Mouse (Mus musculus) brain, embryonic 18.5 days (tissue): ENCODE measurements at regions not wholly inside any gene's neighbourhood (a gene's known extent, or its start where the extent isn't known, plus 50 kb on each side); places are given as distances from the start of the nearest gene placed in this dataset.

Source experiments
- DNase-seq: peaks from one replicate; pipeline ENCODE4 v3.0.0-alpha.2; 2012; ENCODE audit warnings: low read depth, low spot score

- no peak for DNase-seq
Measured at GRCm38 (mm10) chr1:179906115-179906514, 54.2 kb upstream of the Cdc42bpa start.

GRCm38 (mm10) chr1:179892711-179893110 is 67.6 kb upstream of the Cdc42bpa start:
- no peak for DNase-seq

GRCm38 (mm10) chr1:179887921-179888320 is 72.4 kb upstream of the Cdc42bpa start:
- no peak for DNase-seq

GRCm38 (mm10) chr1:179881222-179881621 is 77.7 kb upstream of the Ahctf1 start:
- no peak for DNase-seq

GRCm38 (mm10) chr1:179877893-179878292 is 74.4 kb upstream of the Ahctf1 start:
- no peak for DNase-seq

- DNase-seq: no peak
Measured at GRCm38 (mm10) chr1:179873772-179874555, 70.5 kb upstream of the Ahctf1 start.

- no peak for DNase-seq
Measured at GRCm38 (mm10) chr1:179871961-179872360, 68.5 kb upstream of the Ahctf1 start.

- no peak for DNase-seq
Measured at GRCm38 (mm10) chr1:179868656-179869055, 65.2 kb upstream of the Ahctf1 start.

- no peak for DNase-seq
Measured at GRCm38 (mm10) chr1:179867493-179867892, 64.0 kb upstream of the Ahctf1 start.

- no peak for DNase-seq
Measured at GRCm38 (mm10) chr1:179866056-179866772, 62.7 kb upstream of the Ahctf1 start.

- DNase-seq: no peak
Measured at GRCm38 (mm10) chr1:179865561-179865960, 62.1 kb upstream of the Ahctf1 start.

- no peak for DNase-seq
Measured at GRCm38 (mm10) chr1:179864537-179865226, 61.2 kb upstream of the Ahctf1 start.

- DNase-seq: no peak
Measured at GRCm38 (mm10) chr1:179863420-179863819, 59.9 kb upstream of the Ahctf1 start.

- no peak for DNase-seq
Measured at GRCm38 (mm10) chr1:179862941-179863340, 59.5 kb upstream of the Ahctf1 start.

GRCm38 (mm10) chr1:179861776-179862175 is 58.3 kb upstream of the Ahctf1 start:
- DNase-seq: no peak

- DNase-seq: no peak
Measured at GRCm38 (mm10) chr1:179859552-179859902, 56.0 kb upstream of the Ahctf1 start.

- DNase-seq: peak; percentile 32
Measured at GRCm38 (mm10) chr1:179858780-179859551, 55.5 kb upstream of the Ahctf1 start.

GRCm38 (mm10) chr1:179854288-179854965 is 50.9 kb upstream of the Ahctf1 start:
- DNase-seq: no peak
